In genomic region chr1:166104858-166105257, GRCm38 (mm10) we compare ENCODE assay signal across 27 mouse cellular contexts. TPM values are rescaled to one million over a fixed set of nuclear protein-coding genes. Genes with fewer than 3 reads are reported as not detected.
"Had no signal": no experiment of that assay in that cellular context is flagged by ENCODE, and none has a peak within 500 bp of the region (broad histone marks: within the 10 kb centered on the region; RNA-seq: fewer than 3 reads in every experiment).

No protein-coding gene starts in this region.

- H3K4me3 ChIP-seq: intestine, embryonic 15.5 days; kidney, embryonic 15.5 days; left cerebral cortex, adult 2 months; limb, embryonic 13.5 days; megakaryocyte, embryonic 14.5 days had no signal

- H3K4me2 ChIP-seq: intestine, embryonic 15.5 days; kidney, embryonic 15.5 days; limb, embryonic 13.5 days; lung, embryonic 14.5 days; midbrain, embryonic 11.5 days had no signal

- H3K27me3 ChIP-seq: intestine, embryonic 15.5 days; kidney, embryonic 15.5 days; limb, embryonic 13.5 days had no signal

- H3K4me1 ChIP-seq: intestine, embryonic 15.5 days; kidney, embryonic 15.5 days had no signal

- ATAC-seq: intestine, embryonic 15.5 days; lung, postnatal 0 days had no signal

- H3K9me3 ChIP-seq: intestine, embryonic 15.5 days; kidney, embryonic 15.5 days; limb, embryonic 13.5 days had no signal

- H3K9ac ChIP-seq: intestine, embryonic 15.5 days; kidney, embryonic 15.5 days; limb, embryonic 13.5 days; lung, embryonic 14.5 days had no signal

- H3K27ac ChIP-seq: intestine, embryonic 15.5 days; kidney, embryonic 15.5 days; left cerebral cortex, adult 2 months; limb, embryonic 13.5 days; macrophage had no signal

- DNase-seq: kidney, adult 11 months; kidney, adult 8-10 months; kidney, postnatal 10 days; kidney, postnatal 36 days; layer of hippocampus, postnatal 36 days; left cerebral cortex, postnatal 4 days; lung, embryonic 14.5 days; midbrain, embryonic 14.5 days; right cerebral cortex, adult 18-20 months; right cerebral cortex, postnatal 25 days; spleen, adult 18-20 months; thymus, adult 2 months; thymus, postnatal 14 days; thymus, postnatal 4 days had no signal

- H3K36me3 ChIP-seq: intestine, embryonic 15.5 days; kidney, embryonic 15.5 days; limb, embryonic 13.5 days had no signal

RNA-seq across cellular contexts. Expression of gene Dusp27, which starts 22.9 kb away (rescaled TPM):
- total RNA-seq: layer of hippocampus, postnatal 36 days; liver, adult 2 months had no signal
- polyA plus RNA-seq: liver, adult 2 months had no signal

RNA-seq across cellular contexts. Expression of gene Gpa33, which starts 25.2 kb away (rescaled TPM):
- total RNA-seq: layer of hippocampus, postnatal 10 days; layer of hippocampus, postnatal 36 days; left cerebral cortex, adult 2 months; left cerebral cortex, postnatal 14 days; left cerebral cortex, postnatal 4 days; liver, adult 2 months; midbrain, postnatal 0 days had no signal
- polyA plus RNA-seq: lung, embryonic 14.5 days; macrophage; midbrain, embryonic 14.5 days; neural tube, embryonic 14.5 days had no signal
